Mouse (Mus musculus) telencephalon, adult 2 months (tissue): ENCODE data around the gene Smndc1.
A peak's percentile ranks its signal among the peaks of the same experiment; 100 is the strongest.

ENCODE experiments used
- DNase-seq: peaks from one replicate; pipeline ENCODE4 v3.0.0-alpha.2; 2011; ENCODE audit warnings: low read depth, low spot score

Gene Smndc1

GRCm38 (mm10) chr19:53389851-53390431, 437 bp downstream of the Smndc1 start:
- DNase-seq: no peak

- no peak for DNase-seq
These were observed 961 bp downstream of the Smndc1 start for GRCm38 (mm10) chr19:53389417-53389816.

GRCm38 (mm10) chr19:53383336-53383735, 7.0 kb downstream of the Smndc1 start:
- no peak for DNase-seq

DNA sequence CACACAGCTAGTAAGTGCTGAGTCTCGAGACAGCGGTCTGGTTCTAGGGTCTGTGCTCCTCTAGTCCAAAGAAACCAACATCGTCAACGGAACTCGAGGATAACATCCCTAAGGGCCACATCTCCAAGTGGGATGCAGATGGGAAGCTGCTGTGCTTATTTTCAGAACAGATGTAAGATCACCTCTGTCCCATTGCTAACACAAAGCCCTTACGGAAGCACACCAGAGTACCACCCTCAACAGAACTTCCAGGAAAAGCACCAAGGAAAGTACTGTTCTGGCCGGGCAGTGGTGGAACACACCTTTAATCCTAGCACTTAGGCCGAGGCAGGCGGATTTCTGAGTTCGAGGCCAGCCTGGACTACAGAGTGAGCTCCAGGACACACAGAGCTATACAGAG, 12.0 kb downstream of the Smndc1 start:
- no peak for DNase-seq

- DNase-seq: no peak
These were observed 12.7 kb downstream of the Smndc1 start for GRCm38 (mm10) chr19:53377652-53378051.

DNA sequence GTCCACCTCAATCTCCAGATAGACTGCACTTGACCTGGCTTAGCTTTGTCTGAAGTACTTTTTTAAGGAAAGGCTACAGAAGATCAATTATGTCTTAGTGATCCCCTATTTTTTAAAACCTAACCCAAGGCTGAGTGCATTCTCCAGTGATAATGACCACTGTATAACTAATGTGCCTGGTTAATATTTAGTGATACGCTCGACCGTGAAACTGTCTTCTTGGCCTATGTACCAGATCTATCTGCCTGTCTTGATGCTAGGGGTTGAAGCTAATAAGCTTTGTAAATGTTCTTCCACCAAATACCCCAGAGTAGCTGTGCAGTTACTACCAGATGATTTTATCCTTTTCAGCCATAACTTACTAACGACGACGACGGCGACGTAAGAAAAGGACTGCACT, 14.6 kb downstream of the Smndc1 start:
- no peak for DNase-seq

- DNase-seq: no peak
These were observed 15.1 kb downstream of the Smndc1 start for GRCm38 (mm10) chr19:53375299-53375698.

DNA sequence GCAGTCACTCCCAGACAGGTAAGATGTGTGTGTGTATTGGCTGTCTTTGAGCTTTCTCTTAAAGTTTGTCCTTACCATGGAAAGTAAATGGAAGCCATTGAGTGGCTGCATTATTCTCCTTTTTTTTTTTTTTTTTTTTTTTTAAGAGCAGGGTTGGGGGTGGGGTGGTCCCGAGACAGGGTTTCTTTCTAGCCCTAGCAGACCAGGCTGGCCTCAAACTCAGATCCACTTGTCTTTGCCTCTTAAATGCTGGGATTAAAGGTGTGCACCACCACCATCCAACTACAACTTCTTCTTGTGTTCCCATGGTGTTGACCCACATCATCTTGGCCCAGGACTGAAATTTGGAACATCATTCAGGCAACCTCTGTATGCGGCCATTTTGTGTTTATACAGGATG, 16.8 kb downstream of the Smndc1 start:
- no peak for DNase-seq

GRCm38 (mm10) chr19:53371666-53372065, 18.7 kb downstream of the Smndc1 start, which contains the start of gene Gm10197:
Gene Gm10197 (minus strand): TSS chr19:53371766.
- DNase-seq: no peak

DNA sequence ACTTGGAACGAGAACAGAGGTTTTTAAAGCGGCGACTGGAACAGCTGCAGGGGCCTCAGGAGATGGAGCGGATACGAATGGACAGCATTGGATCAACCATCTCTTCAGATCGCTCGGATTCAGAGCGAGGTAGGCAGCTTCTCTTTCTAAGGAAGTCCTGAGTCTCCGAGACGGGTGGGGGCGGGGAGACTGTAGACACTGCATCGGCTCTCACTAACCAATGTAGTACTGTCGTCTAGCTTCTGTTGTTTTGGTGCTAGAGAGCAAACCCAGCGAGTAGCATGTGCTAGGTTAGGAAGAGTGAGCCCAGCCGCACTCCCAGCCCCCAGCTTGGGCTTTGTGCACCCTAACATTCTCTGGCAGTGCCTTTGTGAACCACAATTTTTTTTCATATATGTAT, 20.1 kb downstream of the Smndc1 start:
- no peak for DNase-seq

DNA sequence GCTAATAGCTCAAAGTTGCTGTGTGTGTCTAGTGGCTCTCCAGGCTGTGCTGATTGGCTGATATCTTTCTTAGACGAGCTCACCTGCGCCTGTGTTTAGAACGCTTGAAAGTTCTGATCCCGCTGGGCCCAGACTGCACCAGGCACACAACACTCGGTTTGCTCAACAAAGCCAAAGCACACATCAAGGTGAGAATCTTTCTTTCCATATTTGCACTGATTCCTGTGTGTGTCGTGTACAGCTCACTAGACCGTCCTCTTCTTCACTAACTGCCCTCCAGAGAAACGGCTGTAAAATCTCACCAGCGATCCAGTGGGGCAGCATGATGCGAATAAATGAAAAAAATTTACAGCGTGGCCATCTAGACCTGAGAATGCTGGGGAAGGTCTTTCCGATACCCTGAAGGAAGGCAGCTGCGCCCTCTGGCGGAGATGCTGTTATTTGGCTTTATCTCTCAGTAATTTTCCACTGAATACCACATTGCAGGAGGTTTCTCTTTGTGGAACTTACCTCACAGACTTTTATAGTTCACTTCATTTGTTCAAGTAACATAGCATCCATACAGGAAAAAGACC, 20.8 kb downstream of the Smndc1 start:
- DNase-seq: no peak

- DNase-seq: no peak
These were observed 23.5 kb downstream of the Smndc1 start for GRCm38 (mm10) chr19:53366881-53367280.

DNA sequence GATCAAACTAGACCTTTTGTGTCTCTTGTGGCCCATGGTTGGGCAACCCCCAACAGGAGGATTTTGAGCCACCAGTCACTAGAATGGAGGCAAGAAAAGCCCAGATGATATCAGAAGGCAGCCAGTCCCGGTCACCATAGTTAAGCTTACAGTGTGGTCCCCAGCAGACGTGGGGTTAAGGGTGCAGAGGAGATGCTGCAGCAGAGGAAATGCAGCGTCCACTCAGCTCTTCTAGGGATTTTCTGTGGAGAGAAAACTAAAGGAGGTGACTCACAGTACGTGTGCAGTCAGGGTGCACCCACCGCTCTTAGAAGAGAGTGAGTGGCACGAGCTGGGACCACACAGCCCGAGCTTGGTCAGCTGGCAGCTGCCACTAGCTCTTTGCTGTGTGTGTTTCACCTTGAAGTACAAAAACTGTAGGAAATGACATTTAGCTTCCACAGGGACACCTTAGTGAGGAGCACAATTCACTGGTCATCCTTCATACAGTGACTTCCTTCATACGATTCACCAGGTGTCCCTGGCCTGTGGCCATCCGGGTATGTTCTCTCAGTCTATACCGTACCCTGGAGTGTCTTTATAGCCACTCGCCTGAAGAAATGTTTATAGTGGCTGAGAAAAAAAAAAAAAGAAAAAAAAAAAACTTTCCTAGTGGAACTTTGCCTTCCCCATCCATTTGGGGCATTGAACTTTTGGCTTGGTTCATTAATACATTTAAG, 24.2 kb downstream of the Smndc1 start:
- DNase-seq: no peak

- DNase-seq: peak; percentile 92
These were observed 25.4 kb downstream of the Smndc1 start for GRCm38 (mm10) chr19:53364963-53365362.

GRCm38 (mm10) chr19:53364551-53364950, 25.8 kb downstream of the Smndc1 start:
- no peak for DNase-seq

DNA sequence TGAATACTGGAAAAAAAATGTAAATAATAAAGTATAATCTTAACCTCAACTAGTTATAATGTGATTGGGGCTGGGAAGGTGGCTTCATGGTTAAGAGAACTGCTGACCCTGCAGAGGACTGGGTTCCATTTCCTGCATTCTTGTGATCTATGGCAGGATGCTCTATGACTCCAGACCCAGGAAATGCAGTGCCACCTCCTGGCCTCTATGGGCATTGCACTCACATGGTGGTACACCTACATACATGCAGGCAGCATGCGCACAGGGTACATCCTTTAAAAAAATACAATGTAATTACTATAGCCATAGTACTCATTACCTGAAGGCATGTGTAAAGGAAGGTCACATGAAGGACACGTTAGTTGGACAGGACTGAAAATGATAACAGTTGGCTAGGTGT, 27.4 kb downstream of the Smndc1 start:
- no peak for DNase-seq

- DNase-seq: peak; percentile 53
These were observed 30.0 kb downstream of the Smndc1 start for GRCm38 (mm10) chr19:53360265-53360958.

DNA sequence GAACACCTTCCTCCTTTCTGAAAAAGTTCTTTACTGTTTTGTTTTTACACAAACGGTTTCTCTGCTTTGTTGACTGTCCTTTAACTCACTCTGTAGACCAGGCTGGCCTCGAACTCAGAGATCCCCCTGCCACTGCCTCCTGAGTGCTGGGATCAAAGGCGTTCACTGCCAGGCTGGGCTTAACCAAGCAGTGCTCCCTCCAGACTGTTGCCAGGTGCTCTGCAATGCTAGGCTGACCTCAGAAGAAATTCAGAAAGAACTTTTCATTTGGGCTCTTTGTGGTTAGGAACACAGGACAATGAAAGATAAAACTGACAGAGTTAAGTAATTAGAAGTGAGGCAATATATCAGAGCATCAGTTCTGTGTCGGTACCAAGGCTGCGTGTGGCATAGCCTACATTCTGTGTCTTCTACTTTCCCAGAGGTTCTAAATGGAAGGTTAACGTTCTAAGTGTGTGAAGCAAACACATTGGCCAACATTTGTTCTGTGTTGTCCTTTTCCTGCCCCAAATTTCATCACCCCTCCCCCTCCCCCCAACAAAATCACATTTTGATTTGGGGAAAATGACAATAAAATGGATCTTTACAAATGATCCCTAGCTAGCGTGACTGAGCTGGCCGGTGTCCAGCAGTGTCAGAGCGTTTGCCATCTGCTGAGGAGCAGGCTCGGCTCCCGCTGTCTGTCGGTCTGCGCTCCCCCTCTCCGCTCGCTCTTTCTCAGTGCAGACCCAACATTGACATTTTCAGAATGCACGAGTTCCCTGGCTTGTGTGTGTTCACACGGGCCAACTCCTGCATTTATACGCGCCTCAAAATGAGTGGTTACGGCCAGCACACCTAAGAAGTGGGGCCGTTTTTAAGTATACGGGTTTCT, 31.0 kb downstream of the Smndc1 start:
- DNase-seq: no peak

- peak; percentile 32 for DNase-seq
These were observed 35.3 kb downstream of the Smndc1 start for GRCm38 (mm10) chr19:53355065-53355464.

DNA sequence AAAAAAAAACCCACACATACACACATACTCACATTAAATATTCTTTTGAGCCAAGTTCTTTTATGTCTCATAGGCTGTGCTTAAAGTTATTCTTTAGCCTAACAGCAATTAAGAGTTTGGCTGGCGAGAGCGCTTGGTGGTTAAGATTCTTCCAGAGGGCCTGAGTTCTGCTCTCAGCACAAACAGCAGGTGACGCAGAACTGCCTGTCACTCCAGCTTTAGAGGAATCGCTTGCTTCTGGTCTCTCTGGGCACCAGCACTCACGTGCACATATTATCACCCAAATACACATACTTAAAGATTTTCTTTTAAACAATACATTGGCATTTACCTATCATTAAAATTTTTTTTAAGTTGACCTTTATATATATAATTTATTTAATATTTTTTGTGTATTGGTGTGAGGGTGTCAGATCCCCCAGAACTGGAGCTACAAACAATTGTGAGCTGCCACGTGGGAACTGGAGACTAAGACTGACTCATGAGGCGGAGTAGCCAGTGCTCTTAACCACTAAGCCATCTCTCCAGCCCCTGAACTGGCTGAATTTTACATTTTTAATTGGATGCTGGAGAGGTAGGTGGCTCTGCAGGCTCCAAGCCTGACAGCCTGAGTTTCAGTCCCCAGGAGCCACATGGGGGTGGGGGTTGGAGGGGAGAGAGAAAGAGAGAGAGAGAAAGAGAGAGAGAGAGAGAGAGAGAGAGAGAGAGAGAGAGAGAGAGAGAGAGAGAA, 35.9 kb downstream of the Smndc1 start:
- no peak for DNase-seq

DNA sequence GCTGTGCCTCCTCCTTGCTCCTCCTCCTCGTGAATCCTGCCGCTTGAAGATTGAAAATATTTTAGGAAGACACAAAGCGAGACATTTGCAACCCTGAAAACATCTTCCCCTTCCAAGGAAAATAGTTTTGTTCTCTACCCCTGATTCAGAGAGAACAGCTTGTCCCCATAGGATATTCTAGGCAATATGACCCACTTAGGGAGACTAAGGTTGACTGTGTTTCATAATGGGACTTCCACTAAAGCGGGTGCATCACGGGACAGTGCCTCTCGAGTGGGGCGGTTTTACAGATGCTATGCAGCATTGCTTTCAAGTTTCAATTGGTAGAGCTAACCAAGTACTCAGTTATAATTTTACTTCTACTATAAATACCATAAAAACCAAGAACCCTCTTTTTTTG, 36.5 kb downstream of the Smndc1 start:
- peak; percentile 83 for DNase-seq
